Mouse (Mus musculus): ENCODE data around the gene Tyms. TPM values are rescaled to one million over a fixed set of nuclear protein-coding genes. Genes with fewer than 3 reads are reported as not detected.

Tyms gene
- polyA plus RNA-seq, 1 experiment from 2014 or later: 362 TPM

- DNase-seq (no peak), ATAC-seq (ENCODE audit: insufficient read depth) (no peak)
- 81% methylated on average over 6 of the region's 6 CpGs for WGBS
- Histone ChIP-seq H3K36me3 (ENCODE audit: insufficient read depth) (no peaks in the 10 kb centered on the region), H3K9ac (no peak overlapping the region), H3K4me2 (no peak overlapping the region), H3K27me3 (ENCODE audit: insufficient read depth, low read length) (peaks cover 66% of the 10 kb centered on the region), H3K27ac (ENCODE audit: low read depth) (no peak overlapping the region), H3K4me3 (ENCODE audit: low read depth, low read length) (no peak overlapping the region), H3K4me1 (ENCODE audit: insufficient read depth) (no peaks in the 10 kb centered on the region; the same call in none of the 2 replicates), H3K9me3 (ENCODE audit: low read depth, low read length) (no peaks in the 10 kb centered on the region)
- TF ChIP-seq CTCF (IDR thresholded peaks at IDR 0.05; ENCODE audit: low read depth): no peak
Measured at GRCm38 (mm10) chr5:30108233-30108632, 34.8 kb upstream of the Tyms start.

GRCm38 (mm10) chr5:30107611-30108041 lies 34.2 kb upstream of the Tyms start:
- Histone ChIP-seq H3K36me3 (ENCODE audit: insufficient read depth) (no peaks in the 10 kb centered on the region), H3K9ac (no peak overlapping the region), H3K4me2 (no peak overlapping the region), H3K27ac (ENCODE audit: low read depth) (no peak overlapping the region), H3K27me3 (ENCODE audit: insufficient read depth, low read length) (peaks cover 62% of the 10 kb centered on the region), H3K9me3 (ENCODE audit: low read depth, low read length) (no peaks in the 10 kb centered on the region), H3K4me3 (ENCODE audit: low read depth, low read length) (no peak overlapping the region), H3K4me1 (ENCODE audit: insufficient read depth) (no peaks in the 10 kb centered on the region; the same call in none of the 2 replicates)
- WGBS: 9% methylated on average over 5 of the region's 5 CpGs
- TF ChIP-seq CTCF (IDR thresholded peaks at IDR 0.05; ENCODE audit: low read depth): no peak
- ATAC-seq (ENCODE audit: insufficient read depth) (no peak), DNase-seq (no peak)

GRCm38 (mm10) chr5:30107186-30107585 lies 33.8 kb upstream of the Tyms start:
- TF ChIP-seq CTCF (IDR thresholded peaks at IDR 0.05; ENCODE audit: low read depth): no peak
- DNase-seq: no peak
- 10% methylated on average over 7 of the region's 7 CpGs for WGBS

GRCm38 (mm10) chr5:30106756-30107155 lies 33.3 kb upstream of the Tyms start:
- H3K4me3 ChIP-seq (ENCODE audit: low read depth, low read length): no peak overlapping the region
- no peaks in the 10 kb centered on the region for H3K9me3 ChIP-seq (ENCODE audit: low read depth, low read length)
- TF ChIP-seq CTCF (IDR thresholded peaks at IDR 0.05; ENCODE audit: low read depth): no peak
- 18% methylated on average over 2 of the region's 2 CpGs for WGBS
- H3K4me2 ChIP-seq: no peak overlapping the region
- H3K36me3 ChIP-seq (ENCODE audit: insufficient read depth): no peaks in the 10 kb centered on the region
- H3K27ac ChIP-seq (ENCODE audit: low read depth): no peak overlapping the region
- no peaks in the 10 kb centered on the region; the same call in none of the 2 replicates for H3K4me1 ChIP-seq (ENCODE audit: insufficient read depth)
- ATAC-seq (ENCODE audit: insufficient read depth) (no peak), DNase-seq (no peak)
- H3K27me3 ChIP-seq (ENCODE audit: insufficient read depth, low read length): peaks cover 54% of the 10 kb centered on the region
- no peak overlapping the region for H3K9ac ChIP-seq

More at GRCm38 (mm10) chr5:30107186-30107585, 33.8 kb upstream of the Tyms start:
- Histone ChIP-seq H3K9me3 (ENCODE audit: low read depth, low read length) (no peaks in the 10 kb centered on the region), H3K27ac (ENCODE audit: low read depth) (no peak overlapping the region), H3K4me1 (ENCODE audit: insufficient read depth) (no peaks in the 10 kb centered on the region; the same call in none of the 2 replicates), H3K4me3 (ENCODE audit: low read depth, low read length) (no peak overlapping the region), H3K4me2 (no peak overlapping the region), H3K9ac (no peak overlapping the region), H3K36me3 (ENCODE audit: insufficient read depth) (no peaks in the 10 kb centered on the region), H3K27me3 (ENCODE audit: insufficient read depth, low read length) (peaks cover 58% of the 10 kb centered on the region)
- no peak for ATAC-seq (ENCODE audit: insufficient read depth)

GRCm38 (mm10) chr5:30105668-30106300 lies 32.4 kb upstream of the Tyms start, which contains the start of gene 3110082J24Rik:
Gene 3110082J24Rik, minus strand, starts transcription at chr5:30106086.
- H3K27me3 ChIP-seq (ENCODE audit: insufficient read depth, low read length): peaks cover 44% of the 10 kb centered on the region
- no peaks in the 10 kb centered on the region for H3K36me3 ChIP-seq (ENCODE audit: insufficient read depth)
- DNase-seq (no peak), ATAC-seq (ENCODE audit: insufficient read depth) (no peak)
- H3K4me1 ChIP-seq (ENCODE audit: insufficient read depth): no peaks in the 10 kb centered on the region; the same call in none of the 2 replicates
- no peak for TF ChIP-seq CTCF (IDR thresholded peaks at IDR 0.05; ENCODE audit: low read depth)
- 2% methylated on average over 29 of the region's 29 CpGs for WGBS
- H3K27ac ChIP-seq (ENCODE audit: low read depth): no peak within 1 kb of the TSS
- no peaks in the 10 kb centered on the region for H3K9me3 ChIP-seq (ENCODE audit: low read depth, low read length)
- peak within 1 kb of the TSS; percentile 93 for H3K4me2 ChIP-seq
- peak within 1 kb of the TSS; percentile 42 for H3K9ac ChIP-seq
- peak within 1 kb of the TSS; percentile 47 for H3K4me3 ChIP-seq (ENCODE audit: low read depth, low read length)

GRCm38 (mm10) chr5:30104841-30105667 lies 31.6 kb upstream of the Tyms start, which contains the start of gene Garem2:
Gene Garem2, plus strand, starts transcription at chr5:30105161.
- H3K4me2 ChIP-seq: peak within 1 kb of the TSS; percentile 93
- H3K27me3 ChIP-seq (ENCODE audit: insufficient read depth, low read length): peaks cover 40% of the 10 kb centered on the region
- ATAC-seq (ENCODE audit: insufficient read depth) (peak; percentile 55; the same call in 1 of the 2 replicates), DNase-seq (peak; percentile 78)
- WGBS: under 1% methylated on average over 63 of the region's 65 CpGs
- no peak for TF ChIP-seq CTCF (IDR thresholded peaks at IDR 0.05; ENCODE audit: low read depth)
- H3K9ac ChIP-seq: peak within 1 kb of the TSS; percentile 42
- H3K9me3 ChIP-seq (ENCODE audit: low read depth, low read length): no peaks in the 10 kb centered on the region
- H3K27ac ChIP-seq (ENCODE audit: low read depth): no peak within 1 kb of the TSS
- H3K36me3 ChIP-seq (ENCODE audit: insufficient read depth): no peaks in the 10 kb centered on the region
- H3K4me1 ChIP-seq (ENCODE audit: insufficient read depth): no peaks in the 10 kb centered on the region
- peak within 1 kb of the TSS; percentile 47 for H3K4me3 ChIP-seq (ENCODE audit: low read depth, low read length)

- ATAC-seq (ENCODE audit: insufficient read depth): no peak
- TF ChIP-seq CTCF (IDR thresholded peaks at IDR 0.05; ENCODE audit: low read depth): peak; percentile 66
- H3K27me3 ChIP-seq (ENCODE audit: insufficient read depth, low read length): peaks cover 40% of the 10 kb centered on the region
- no peak overlapping the region for H3K4me3 ChIP-seq (ENCODE audit: low read depth, low read length)
- DNase-seq: peak; percentile 78
- no peak overlapping the region for H3K27ac ChIP-seq (ENCODE audit: low read depth)
- no peaks in the 10 kb centered on the region for H3K36me3 ChIP-seq (ENCODE audit: insufficient read depth)
- H3K4me2 ChIP-seq: peak overlapping the region; percentile 93
- H3K4me1 ChIP-seq (ENCODE audit: insufficient read depth): no peaks in the 10 kb centered on the region
- WGBS: 4% methylated on average over 12 of the region's 12 CpGs
- no peaks in the 10 kb centered on the region for H3K9me3 ChIP-seq (ENCODE audit: low read depth, low read length)
- no peak overlapping the region for H3K9ac ChIP-seq
Measured at GRCm38 (mm10) chr5:30104339-30104738, 30.9 kb upstream of the Tyms start.

All from lung, embryonic 14.5 days (tissue).